Mouse (Mus musculus) heart, postnatal 0 days (tissue): ENCODE results near the gene Slc7a6. TPM values are rescaled to one million over a fixed set of nuclear protein-coding genes. Genes with fewer than 3 reads are reported as not detected.

Experiments used
- ATAC-seq: fragments of 200-750 bp; cut with Nextera tagmentation; 2 replicates; pipeline ENCODE4 v1.8.0; 2017; ENCODE audit warnings: low read depth, moderate number of reproducible peaks, moderate library complexity; ENCODE audit not compliant: insufficient read depth
- DNase-seq: peaks from one replicate; pipeline ENCODE4 v3.0.0-alpha.2; 2016; ENCODE audit warnings: low spot score
- H3K27ac ChIP-seq: fragments of 300-500 bp; sonication (generic); 2 replicates; pipeline ENCODE4 v1.5.1; 2014; ENCODE audit warnings: low read depth, mild to moderate bottlenecking
- H3K27me3 ChIP-seq: fragments of 300-500 bp; sonication (generic); 2 replicates; pipeline ENCODE4 v1.6.1; 2014; ENCODE audit warnings: low read length, mixed read lengths; ENCODE audit not compliant: control insufficient read depth, insufficient read depth
- H3K36me3 ChIP-seq: fragments of 300-500 bp; sonication (generic); replicated peaks from 2 replicates; pipeline ENCODE4 v1.6.1; 2014; ENCODE audit warnings: low read length, mixed read lengths; ENCODE audit not compliant: control insufficient read depth, insufficient read depth
- H3K4me1 ChIP-seq: fragments of 300-500 bp; sonication (generic); 2 replicates; pipeline ENCODE4 v1.6.1; 2014; ENCODE audit warnings: antibody characterized with exemption; ENCODE audit not compliant: control insufficient read depth, insufficient read depth
- H3K4me2 ChIP-seq: fragments of 300-500 bp; sonication (generic); 2 replicates; pipeline ENCODE4 v1.6.1; 2014; ENCODE audit warnings: low read depth, mild to moderate bottlenecking, low read length, moderate library complexity
- H3K4me3 ChIP-seq: fragments of 300-500 bp; sonication (generic); 2 replicates; pipeline ENCODE4 v1.5.1; 2014; ENCODE audit warnings: low read depth, low read length
- H3K9ac ChIP-seq: fragments of 300-500 bp; sonication (generic); replicated peaks from 2 replicates; pipeline ENCODE4 v1.6.1; 2014; ENCODE audit warnings: low read depth, low read length, mixed read lengths
- H3K9me3 ChIP-seq: fragments of 300-500 bp; sonication (generic); replicated peaks from 2 replicates; pipeline ENCODE4 v1.6.1; 2016; ENCODE audit warnings: low read length; ENCODE audit not compliant: control insufficient read depth
- CTCF ChIP-seq: IDR thresholded peaks from 2 replicates; pipeline ENCODE4 v1.5.1; 2016; ENCODE audit warnings: antibody characterized with exemption, control low read depth, low read depth
- EP300 ChIP-seq: IDR thresholded peaks from 2 replicates; pipeline ENCODE4 v1.6.1; 2016; ENCODE audit warnings: antibody characterized with exemption, low read depth
- WGBS: fragments of 180-500 bp; shearing (Covaris S2); extraction: QIAGEN DNeasy Blood & Tissue Kit; methylation state at CpG from one replicate; pipeline ENCODE4 v1.1.7; 2014; 5-methylcytosine and 5-hydroxymethylcytosine counted together
- polyA plus RNA-seq: library from polyadenylated mRNA; unstranded; fragments of >200 nt; fragmentation: Nextera tagmentation; extraction: Ambion mirVana; gene quantifications from 2 replicates; pipeline ENCODE4 v1.2.1, GENCODE M21; 2015
- total RNA-seq: library from RNA; depleted of rRNA; stranded (reverse); fragments of >200 nt; gene quantifications from 2 replicates; pipeline ENCODE4 v1.2.3, GENCODE M21; 2014; ENCODE audit warnings: low replicate concordance

Slc7a6 gene
- total and polyA plus RNA-seq, 2 experiments from 2014 or later = 18.2 to 18.6 TPM

GRCm38 (mm10) chr8:106169934-106170480 lies 1.4 kb downstream of the Slc7a6 start:
- Histone ChIP-seq H3K27ac (no peak overlapping the region), H3K27me3 (no peaks in the 10 kb centered on the region), H3K9me3 (no peaks in the 10 kb centered on the region), H3K4me1 (peaks cover 8% of the 10 kb centered on the region; the same call in 1 of the 2 replicates), H3K9ac (peak overlapping the region; percentile 75), H3K36me3 (no peaks in the 10 kb centered on the region), H3K4me3 (peak overlapping the region; percentile 82), H3K4me2 (peak overlapping the region; percentile 97)
- ATAC-seq (no peak), DNase-seq (no peak)
- 25% methylated on average over 6 of the region's 6 CpGs for WGBS
- no peak for TF ChIP-seq EP300
- TF ChIP-seq CTCF = no peak

GRCm38 (mm10) chr8:106173566-106173965 lies 4.9 kb downstream of the Slc7a6 start:
- no peaks in the 10 kb centered on the region; the same call in 1 of the 2 replicates for H3K4me1 ChIP-seq
- H3K9ac ChIP-seq = no peak overlapping the region
- DNase-seq (no peak), ATAC-seq (no peak)
- no peaks in the 10 kb centered on the region for H3K27me3 ChIP-seq
- H3K27ac ChIP-seq = no peak overlapping the region
- H3K9me3 ChIP-seq = no peaks in the 10 kb centered on the region
- H3K4me3 ChIP-seq = no peak overlapping the region
- WGBS = 76% methylated on average over 3 of the region's 3 CpGs
- H3K36me3 ChIP-seq = no peaks in the 10 kb centered on the region
- no peak overlapping the region for H3K4me2 ChIP-seq
- TF ChIP-seq EP300 (no peak), CTCF (no peak)

GRCm38 (mm10) chr8:106176891-106177290 lies 8.2 kb downstream of the Slc7a6 start:
- Histone ChIP-seq H3K9ac (no peak overlapping the region), H3K4me3 (no peak overlapping the region), H3K4me2 (no peak overlapping the region), H3K27me3 (no peaks in the 10 kb centered on the region), H3K4me1 (no peaks in the 10 kb centered on the region), H3K27ac (no peak overlapping the region), H3K36me3 (no peaks in the 10 kb centered on the region), H3K9me3 (no peaks in the 10 kb centered on the region)
- TF ChIP-seq EP300 = no peak
- TF ChIP-seq CTCF = no peak
- ATAC-seq (no peak), DNase-seq (no peak)
- WGBS = 22% methylated on average over 1 of the region's 1 CpGs

- WGBS = 75% methylated on average over 1 of the region's 1 CpGs
- TF ChIP-seq EP300 = no peak
- TF ChIP-seq CTCF = no peak
- no peak overlapping the region for H3K4me3 ChIP-seq
- no peaks in the 10 kb centered on the region for H3K27me3 ChIP-seq
- H3K4me2 ChIP-seq = no peak overlapping the region
- no peak overlapping the region for H3K9ac ChIP-seq
- no peak overlapping the region for H3K27ac ChIP-seq
- H3K36me3 ChIP-seq = no peaks in the 10 kb centered on the region
- ATAC-seq = no peak
- H3K4me1 ChIP-seq = no peaks in the 10 kb centered on the region
- no peaks in the 10 kb centered on the region for H3K9me3 ChIP-seq
- no peak for DNase-seq
Measured at GRCm38 (mm10) chr8:106177594-106177993, 8.9 kb downstream of the Slc7a6 start.

- 69% methylated on average over 2 of the region's 2 CpGs for WGBS
- no peak for DNase-seq
- Histone ChIP-seq H3K27me3 (no peaks in the 10 kb centered on the region), H3K9ac (no peak overlapping the region), H3K4me2 (no peak overlapping the region), H3K27ac (no peak overlapping the region), H3K4me1 (no peaks in the 10 kb centered on the region), H3K4me3 (no peak overlapping the region), H3K9me3 (no peaks in the 10 kb centered on the region), H3K36me3 (no peaks in the 10 kb centered on the region)
- TF ChIP-seq CTCF (no peak), EP300 (no peak)
- no peak for ATAC-seq
Measured at GRCm38 (mm10) chr8:106178428-106178827, 9.8 kb downstream of the Slc7a6 start.
